ENCODE assay signal across 7 mouse cellular contexts in genomic region chr14:101482270-101482669, GRCm38 (mm10).
DNase-seq lines count a peak whose midpoint lies in the region; TF ChIP-seq lines count a peak whose summit lies in the region.

No protein-coding gene starts in this region.

- no peaks in the 10 kb centered on the region for H3K4me1 ChIP-seq in ES-Bruce4 (ENCODE audit: control insufficient read depth, insufficient read depth, low read length)

- peak; percentile 83 for TF ChIP-seq CTCF in left cerebral cortex, adult 2 months (IDR thresholded peaks at IDR 0.05)
- TF ChIP-seq CTCF in ES-Bruce4 (IDR thresholded peaks at IDR 0.05; ENCODE audit: low read depth, low read length): peak; percentile 30

- no peaks in the 10 kb centered on the region for H3K36me3 ChIP-seq in ES-Bruce4 (ENCODE audit: control insufficient read depth, insufficient read depth, low read length, poor library complexity, severe bottlenecking)

- no peak for TF ChIP-seq POLR2A in ES-Bruce4 (IDR thresholded peaks at IDR 0.05; ENCODE audit: insufficient read depth, low read length)

- H3K9me3 ChIP-seq in ES-Bruce4 (replicated peaks; ENCODE audit: control insufficient read depth, insufficient read depth, low read length, poor library complexity, severe bottlenecking): no peaks in the 10 kb centered on the region

- no peaks in the 10 kb centered on the region for H3K27me3 ChIP-seq in ES-Bruce4 (ENCODE audit: control insufficient read depth, insufficient read depth, low read length, poor library complexity, severe bottlenecking)

- H3K27ac ChIP-seq in left cerebral cortex, adult 2 months: no peak overlapping the region
- no peak overlapping the region for H3K27ac ChIP-seq in ES-Bruce4 (ENCODE audit: insufficient read depth, low read length)

- DNase-seq in left cerebral cortex, adult 2 months (ENCODE audit: extremely low spot score in 1 of 2, low spot score in 2 of 2): no peak
- DNase-seq in left cerebral cortex, postnatal 25 days (ENCODE audit: low spot score in 2 of 2): no peak
- peak; percentile 47 for DNase-seq in adipocyte (ENCODE audit: low spot score)
- DNase-seq in heart, postnatal 14 days: peak; percentile 38 to 73
- peak; percentile 70 for DNase-seq in thymus, postnatal 14 days
- DNase-seq in left cerebral cortex, postnatal 14 days (ENCODE audit: low spot score in 2 of 2): no peak

- intact Hi-C loops in left cerebral cortex, adult 2 months (cut with DNase I): no loop called here
- intact Hi-C loops in left cerebral cortex, postnatal 25 days (cut with DNase I): no loop called here
- intact Hi-C loops in heart, postnatal 14 days (cut with DNase I): no loop called here
- intact Hi-C loops in left cerebral cortex, postnatal 14 days (cut with DNase I): no loop called here

- no peak overlapping the region for H3K4me3 ChIP-seq in left cerebral cortex, adult 2 months
- no peak overlapping the region for H3K4me3 ChIP-seq in ES-Bruce4 (ENCODE audit: low read depth, low read length)

- TF ChIP-seq EP300 in ES-Bruce4 (IDR thresholded peaks at IDR 0.05; ENCODE audit: insufficient read depth, low read depth, low read length): no peak

- H3K9ac ChIP-seq in ES-Bruce4 (ENCODE audit: low read depth, poor library complexity, severe bottlenecking): no peak overlapping the region

Comparison
In these comparisons a context has a peak if more than half of its experiments do, and no peak if none do; other contexts are left out.
1. DNase-seq: peak in adipocyte (single experiment), heart, postnatal 14 days (2 of 2) and thymus, postnatal 14 days (single experiment); none in left cerebral cortex, adult 2 months (0 of 2), left cerebral cortex, postnatal 25 days (0 of 2) and left cerebral cortex, postnatal 14 days (0 of 2).